In genomic region chr10:81080008-81080655, GRCm38 (mm10) we compare ENCODE assay signal across 21 mouse cellular contexts. TPM values are rescaled to one million over a fixed set of nuclear protein-coding genes. Genes with fewer than 3 reads are reported as not detected.
DNase-seq lines count a peak whose midpoint lies in the region; ATAC-seq lines count a peak whose summit lies in the region.
"Had no signal": no experiment of that assay in that cellular context is flagged by ENCODE, and none has a peak within 500 bp of the region (broad histone marks: within the 10 kb centered on the region; RNA-seq: fewer than 3 reads in every experiment).

No protein-coding gene starts in this region.

- no peaks in the 10 kb centered on the region for H3K27me3 ChIP-seq in kidney, embryonic 14.5 days (ENCODE audit: control insufficient read depth, insufficient read depth, low read length)
- H3K27me3 ChIP-seq: forebrain, embryonic 13.5 days; heart, embryonic 13.5 days; hindbrain, embryonic 12.5 days had no signal

- H3K9ac ChIP-seq in kidney, embryonic 14.5 days (ENCODE audit: low read depth, low read length) = no peak overlapping the region
- H3K9ac ChIP-seq: forebrain, embryonic 13.5 days; forebrain, postnatal 0 days; heart, embryonic 13.5 days; hindbrain, embryonic 12.5 days had no signal

- peaks cover 61% of the 10 kb centered on the region for H3K36me3 ChIP-seq in kidney, embryonic 14.5 days (ENCODE audit: control insufficient read depth, insufficient read depth, low read length)

- WGBS in kidney, embryonic 14.5 days = 93% methylated on average over 31 of the region's 31 CpGs

- no peak overlapping the region for H3K4me3 ChIP-seq in kidney, embryonic 14.5 days (ENCODE audit: low read length)
- H3K4me3 ChIP-seq: forebrain, embryonic 13.5 days; heart, embryonic 13.5 days; hindbrain, embryonic 12.5 days had no signal

- no peaks in the 10 kb centered on the region for H3K4me1 ChIP-seq in kidney, embryonic 14.5 days (ENCODE audit: control insufficient read depth, insufficient read depth, low read length)
- H3K4me1 ChIP-seq: forebrain, embryonic 13.5 days; heart, embryonic 13.5 days; hindbrain, embryonic 12.5 days had no signal

- H3K4me2 ChIP-seq in kidney, embryonic 14.5 days (replicated peaks; ENCODE audit: low read depth, low read length) = no peak overlapping the region
- H3K4me2 ChIP-seq: forebrain, embryonic 13.5 days; heart, embryonic 13.5 days; hindbrain, embryonic 12.5 days had no signal

- intact Hi-C loops in left cerebral cortex, postnatal 4 days (cut with DNase I) = no loop called here
- intact Hi-C loops in left cerebral cortex, postnatal 14 days (cut with DNase I) = loop anchor here (5.0 kb wide), 1 partner anchor 83 kb away; no protein-coding TSS in a partner anchor

- no peaks in the 10 kb centered on the region for H3K9me3 ChIP-seq in kidney, embryonic 14.5 days (ENCODE audit: control insufficient read depth, low read length)
- H3K9me3 ChIP-seq: forebrain, embryonic 13.5 days; G1E; heart, embryonic 13.5 days; hindbrain, embryonic 12.5 days had no signal

- H3K27ac ChIP-seq in kidney, embryonic 14.5 days (ENCODE audit: low read depth, low read length) = no peak overlapping the region
- H3K27ac ChIP-seq: forebrain, embryonic 13.5 days; heart, embryonic 13.5 days; hindbrain, embryonic 12.5 days had no signal

- ATAC-seq in megakaryocyte, adult 5-6 weeks (ENCODE audit: poor library complexity, severe bottlenecking) = no peak
- no peak for ATAC-seq in kidney, embryonic 14.5 days (ENCODE audit: low FRiP score, low TSS enrichment)
- ATAC-seq: forebrain, embryonic 13.5 days; forebrain, postnatal 0 days; hindbrain, embryonic 16.5 days; inflammation-experienced regulatory T-cells, adult 6 months; intestine, postnatal 0 days had no signal

- DNase-seq in cerebellum, adult 9-11 months = peak; percentile 62
- no peak for DNase-seq in cerebellum, adult 9-10 months
- peak; percentile 36 for DNase-seq in left cerebral cortex, postnatal 4 days
- DNase-seq in left cerebral cortex, postnatal 14 days (ENCODE audit: low spot score in 2 of 2) = no peak
- peak; percentile 56 to 68 for DNase-seq in cerebellum, postnatal 14 days
- DNase-seq: adrenal gland, adult 8-10 months; adrenal gland, postnatal 36 days; forebrain, postnatal 0 days; gastrocnemius, postnatal 36 days; heart, adult 11 months; heart, postnatal 4 days; kidney, adult 8-10 months had no signal

RNA-seq across cellular contexts. Expression of gene Thop1, which starts 10.3 kb away (rescaled TPM):
- total RNA-seq in left cerebral cortex, postnatal 4 days (2021) = 10 to 100 TPM; 53.6 to 56.5 TPM
- total RNA-seq in left cerebral cortex, postnatal 14 days (2021) = 10 to 100 TPM; 51.1 to 51.2 TPM
- total RNA-seq in megakaryocyte, adult 5-6 weeks (2015) = 0.82 and 1.5 TPM in 2 replicates
- 3.4 and 4.3 TPM in 2 replicates for total RNA-seq in megakaryocyte, adult 5-6 weeks (2017)
- 50.6 and 58.9 TPM in 2 replicates for polyA plus RNA-seq in kidney, embryonic 14.5 days (2014; fragmentation: Nextera tagmentation; extraction: Ambion mirVana)

RNA-seq across cellular contexts. Expression of gene Creb3l3, which starts 18.5 kb away (rescaled TPM):
- total RNA-seq in left cerebral cortex, postnatal 4 days (2021) = under 1 TPM; 0.22 to 0.60 TPM
- total RNA-seq in left cerebral cortex, postnatal 14 days (2021) = under 1 TPM; 0.15 to 0.44 TPM
- 0.50 and 0.58 TPM in 2 replicates for total RNA-seq in megakaryocyte, adult 5-6 weeks (2015)
- 0.40 and 0.89 TPM in 2 replicates for total RNA-seq in megakaryocyte, adult 5-6 weeks (2017)
- 0.11 and 0.24 TPM in 2 replicates for polyA plus RNA-seq in kidney, embryonic 14.5 days (2014; fragmentation: Nextera tagmentation; extraction: Ambion mirVana)
- total RNA-seq: G1E had no signal
- polyA plus RNA-seq: G1E; inflammation-experienced regulatory T-cells, adult 6 months had no signal

RNA-seq across cellular contexts. Expression of gene Sgta, which starts 20.2 kb away (rescaled TPM):
- 100 to 1,000 TPM; 193 to 199 TPM for total RNA-seq in left cerebral cortex, postnatal 4 days (2021)
- 100 to 1,000 TPM; 178 to 186 TPM for total RNA-seq in left cerebral cortex, postnatal 14 days (2021)
- total RNA-seq in megakaryocyte, adult 5-6 weeks (2015) = 30.3 and 30.7 TPM in 2 replicates
- 33.3 and 38.7 TPM in 2 replicates for total RNA-seq in megakaryocyte, adult 5-6 weeks (2017)
- polyA plus RNA-seq in kidney, embryonic 14.5 days (2014; fragmentation: Nextera tagmentation; extraction: Ambion mirVana) = 140 and 196 TPM in 2 replicates

RNA-seq across cellular contexts. Expression of gene Map2k2, which starts 25.6 kb away (rescaled TPM):
- total RNA-seq in left cerebral cortex, postnatal 4 days (2021) = 100 to 1,000 TPM; 153 to 167 TPM
- 100 to 1,000 TPM; 116 to 122 TPM for total RNA-seq in left cerebral cortex, postnatal 14 days (2021)
- 33.9 and 40.6 TPM in 2 replicates for total RNA-seq in megakaryocyte, adult 5-6 weeks (2015)
- total RNA-seq in megakaryocyte, adult 5-6 weeks (2017) = 38.2 and 47.8 TPM in 2 replicates
- 187 and 208 TPM in 2 replicates for polyA plus RNA-seq in kidney, embryonic 14.5 days (2014; fragmentation: Nextera tagmentation; extraction: Ambion mirVana)

RNA-seq across cellular contexts. Expression of gene Slc39a3, which starts 42.9 kb away (rescaled TPM):
- total RNA-seq in left cerebral cortex, postnatal 4 days (2021) = 10 to 100 TPM; 57.8 to 59.8 TPM
- total RNA-seq in left cerebral cortex, postnatal 14 days (2021) = 10 to 100 TPM; 70.9 to 76.3 TPM
- total RNA-seq in megakaryocyte, adult 5-6 weeks (2015) = 3.9 and 6.0 TPM in 2 replicates
- 6.2 and 10.2 TPM in 2 replicates for total RNA-seq in megakaryocyte, adult 5-6 weeks (2017)
- 6.4 and 9.1 TPM in 2 replicates for polyA plus RNA-seq in kidney, embryonic 14.5 days (2014; fragmentation: Nextera tagmentation; extraction: Ambion mirVana)

Comparison
In these comparisons a context has a peak if more than half of its experiments do, and no peak if none do; other contexts are left out.
1. DNase-seq: peak in cerebellum, adult 9-11 months (single experiment), left cerebral cortex, postnatal 4 days (single experiment) and cerebellum, postnatal 14 days (2 of 2); none in cerebellum, adult 9-10 months (single experiment) and left cerebral cortex, postnatal 14 days (0 of 2).
2. RNA of gene Thop1, which starts 10.3 kb away (total RNA-seq): 53.6 to 56.5 TPM in left cerebral cortex, postnatal 4 days and 51.1 to 51.2 TPM in left cerebral cortex, postnatal 14 days; 0.82 to 4.3 TPM in megakaryocyte, adult 5-6 weeks; every median in the first group is over 4 times any median in the second.
3. RNA of gene Sgta, which starts 20.2 kb away (total RNA-seq): 193 to 199 TPM in left cerebral cortex, postnatal 4 days and 178 to 186 TPM in left cerebral cortex, postnatal 14 days; 30.3 to 38.7 TPM in megakaryocyte, adult 5-6 weeks; every median in the first group is over 4 times any median in the second.